Mouse (Mus musculus) liver, adult 2 months (tissue): ENCODE data around the gene Ect2l.

Source experiments
- CTCF ChIP-seq: fragments of 200-500 bp; IDR thresholded peaks from 2 replicates; pipeline ENCODE4 v1.5.1; 2011; ENCODE audit warnings: low read depth, low read length, control low read depth
- POLR2A ChIP-seq: fragments of 200-500 bp; IDR thresholded peaks from 2 replicates; pipeline ENCODE4 v1.6.1; 2011; ENCODE audit warnings: low read length, control low read depth; ENCODE audit not compliant: insufficient read depth; ENCODE audit errors: extremely low read depth

- TF ChIP-seq CTCF: no peak
- TF ChIP-seq POLR2A: no peak
Observed at GRCm38 (mm10) chr10:18191706-18192105, 19.0 kb downstream of the Ect2l start.
